ENCODE assay signal across 18 mouse cellular contexts in the genomic region with DNA sequence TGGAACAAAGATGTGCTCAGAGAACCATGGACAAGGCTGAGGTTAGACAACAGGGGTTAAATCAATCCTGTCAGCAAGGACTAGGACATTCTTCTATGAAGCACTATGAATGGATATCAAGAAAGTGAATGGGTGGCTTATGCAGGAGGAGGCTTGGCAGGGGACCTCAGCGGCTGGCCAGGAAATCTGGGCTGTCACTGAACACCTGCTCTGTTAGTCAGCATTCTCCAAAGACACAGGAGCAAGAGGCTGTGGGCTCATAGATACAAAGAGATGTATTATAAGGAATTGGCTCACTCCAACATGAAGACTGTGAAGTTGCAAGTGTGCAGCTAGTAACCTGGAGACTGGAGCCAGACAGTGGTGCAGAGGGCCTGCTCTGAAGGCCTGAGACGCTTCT.
DNase-seq lines count a peak whose midpoint lies in the region; ATAC-seq and TF ChIP-seq lines count a peak whose summit lies in the region.
"Had no signal": no experiment of that assay in that cellular context is flagged by ENCODE, and none has a peak within 500 bp of the region (broad histone marks: within the 10 kb centered on the region; RNA-seq: fewer than 3 reads in every experiment).

No protein-coding gene starts in this region.

- H3K4me2 ChIP-seq in intestine, postnatal 0 days (replicated peaks; ENCODE audit: low read depth): no peak overlapping the region
- H3K4me2 ChIP-seq: embryonic facial prominence, embryonic 13.5 days; midbrain, embryonic 11.5 days had no signal

- peak; percentile 22 for DNase-seq in cerebellum, adult 8-10 months
- no peak for DNase-seq in cerebellum, postnatal 4 days (ENCODE audit: low spot score in 2 of 2)
- peak; percentile 43 for DNase-seq in layer of hippocampus, adult 11-12 months (ENCODE audit: low spot score)
- DNase-seq in layer of hippocampus, adult 9-10 months (ENCODE audit: low spot score): no peak
- peak; percentile 39 for DNase-seq in cerebellum, adult 9-11 months
- peak; percentile 40 to 65 for DNase-seq in layer of hippocampus, postnatal 14 days (ENCODE audit: low spot score in 2 of 2)
- DNase-seq: heart, postnatal 14 days; liver; lung, adult 18-20 months; lung, postnatal 4 days; thymus, postnatal 4 days had no signal

- H3K36me3 ChIP-seq in intestine, postnatal 0 days (ENCODE audit: control insufficient read depth, insufficient read depth): no peaks in the 10 kb centered on the region
- H3K36me3 ChIP-seq: embryonic facial prominence, embryonic 13.5 days had no signal

- H3K27me3 ChIP-seq in intestine, postnatal 0 days (replicated peaks; ENCODE audit: control insufficient read depth, insufficient read depth, low read length): no peaks in the 10 kb centered on the region
- H3K27me3 ChIP-seq: embryonic facial prominence, embryonic 13.5 days had no signal

- no peaks in the 10 kb centered on the region for H3K9me3 ChIP-seq in intestine, postnatal 0 days (ENCODE audit: control insufficient read depth)
- H3K9me3 ChIP-seq: embryonic facial prominence, embryonic 13.5 days had no signal

- H3K27ac ChIP-seq in intestine, postnatal 0 days (ENCODE audit: low read depth, low read length): no peak overlapping the region
- H3K27ac ChIP-seq: embryonic facial prominence, embryonic 13.5 days had no signal

- no peak overlapping the region for H3K9ac ChIP-seq in intestine, postnatal 0 days (ENCODE audit: low read depth, low read length)
- H3K9ac ChIP-seq: embryonic facial prominence, embryonic 13.5 days had no signal

- no peaks in the 10 kb centered on the region for H3K4me1 ChIP-seq in intestine, postnatal 0 days (replicated peaks; ENCODE audit: control insufficient read depth, insufficient read depth, low read length)

- no peak overlapping the region for H3K4me3 ChIP-seq in intestine, postnatal 0 days (ENCODE audit: low read depth, low read length)
- H3K4me3 ChIP-seq: embryonic facial prominence, embryonic 13.5 days; myocyte had no signal

- no peak for ATAC-seq in erythroid progenitor cell, adult 5-6 weeks (replicated peaks; ENCODE audit: low FRiP score, poor library complexity, severe bottlenecking)
- no peak for ATAC-seq in intestine, postnatal 0 days
- ATAC-seq: activated CD4-positive, CD25-positive, alpha-beta regulatory T cell, adult 4 months; inflammation-experienced regulatory T-cells, adult 6 months had no signal

- no peak for TF ChIP-seq CTCF in intestine, postnatal 0 days (IDR thresholded peaks at IDR 0.05; ENCODE audit: low read depth)

- WGBS in intestine, postnatal 0 days: 83% methylated on average over 2 of the region's 2 CpGs

Comparison
In these comparisons a context has a peak if more than half of its experiments do, and no peak if none do; other contexts are left out.
1. DNase-seq: peak in cerebellum, adult 8-10 months (single experiment), layer of hippocampus, adult 11-12 months (single experiment), cerebellum, adult 9-11 months (single experiment) and layer of hippocampus, postnatal 14 days (2 of 2); none in cerebellum, postnatal 4 days (0 of 2) and layer of hippocampus, adult 9-10 months (single experiment).